Mouse (Mus musculus) cortical plate, adult 2 months (tissue): ENCODE measurements around the gene Ssbp4. TPM values are rescaled to one million over a fixed set of nuclear protein-coding genes. Genes with fewer than 3 reads are reported as not detected.

Source experiments
- H3K27ac ChIP-seq: fragments of 200-500 bp; 2 replicates; pipeline ENCODE4 v1.5.1; 2012; ENCODE audit warnings: low read length, control low read depth, inconsistent platforms; ENCODE audit not compliant: insufficient read depth
- H3K4me1 ChIP-seq: fragments of 200-500 bp; 2 replicates; pipeline ENCODE4 v1.6.1; 2011; ENCODE audit warnings: low read length; ENCODE audit not compliant: control insufficient read depth, insufficient read depth
- H3K4me3 ChIP-seq: fragments of 200-500 bp; 2 replicates; pipeline ENCODE4 v1.5.1; 2011; ENCODE audit warnings: mild to moderate bottlenecking, low read length, control low read depth; ENCODE audit not compliant: insufficient read depth
- CTCF ChIP-seq: fragments of 200-500 bp; IDR thresholded peaks from 2 replicates; pipeline ENCODE4 v1.5.1; 2011; ENCODE audit warnings: mild to moderate bottlenecking, control low read depth, low read length; ENCODE audit not compliant: insufficient read depth; ENCODE audit errors: extremely low read depth
- POLR2A ChIP-seq: fragments of 200-500 bp; IDR thresholded peaks from 2 replicates; pipeline ENCODE4 v1.6.1; 2011; ENCODE audit warnings: mild to moderate bottlenecking, low read length, control low read depth; ENCODE audit not compliant: insufficient read depth; ENCODE audit errors: extremely low read depth
- polyA plus RNA-seq: library from polyadenylated mRNA; depleted of rRNA; stranded (reverse); fragments of >200 nt; gene quantifications from 2 replicates; pipeline ENCODE4 v1.2.3, GENCODE M21; 2012

The Ssbp4 gene
- polyA plus RNA-seq, 1 experiment, result 241 TPM

- no peak overlapping the region for H3K4me3 ChIP-seq
- no peak overlapping the region for H3K27ac ChIP-seq
- no peak for TF ChIP-seq POLR2A
- TF ChIP-seq CTCF, result no peak
- H3K4me1 ChIP-seq, result no peaks in the 10 kb centered on the region
These were observed 39.4 kb upstream of the Ssbp4 start for GRCm38 (mm10) chr8:70648164-70648442.

GRCm38 (mm10) chr8:70647343-70648163 is 38.9 kb upstream of the Ssbp4 start:
- H3K4me3 ChIP-seq, result no peak overlapping the region
- H3K27ac ChIP-seq, result no peak overlapping the region
- H3K4me1 ChIP-seq, result no peaks in the 10 kb centered on the region
- TF ChIP-seq CTCF (no peak), POLR2A (no peak)

GRCm38 (mm10) chr8:70646775-70647174 is 38.1 kb upstream of the Ssbp4 start:
- no peaks in the 10 kb centered on the region for H3K4me1 ChIP-seq
- H3K27ac ChIP-seq, result no peak overlapping the region
- TF ChIP-seq POLR2A, result no peak
- no peak for TF ChIP-seq CTCF
- no peak overlapping the region for H3K4me3 ChIP-seq

GRCm38 (mm10) chr8:70646369-70646768 is 37.7 kb upstream of the Ssbp4 start:
- no peaks in the 10 kb centered on the region for H3K4me1 ChIP-seq
- no peak overlapping the region for H3K4me3 ChIP-seq
- no peak overlapping the region for H3K27ac ChIP-seq
- TF ChIP-seq POLR2A, result no peak
- TF ChIP-seq CTCF, result no peak

- H3K27ac ChIP-seq, result no peak overlapping the region
- TF ChIP-seq CTCF, result no peak
- TF ChIP-seq POLR2A, result no peak
- no peaks in the 10 kb centered on the region for H3K4me1 ChIP-seq
- no peak overlapping the region for H3K4me3 ChIP-seq
These were observed 37.0 kb upstream of the Ssbp4 start for GRCm38 (mm10) chr8:70645501-70646224.

- Histone ChIP-seq H3K4me3 (no peak overlapping the region), H3K27ac (no peak overlapping the region), H3K4me1 (no peaks in the 10 kb centered on the region)
- TF ChIP-seq CTCF (no peak), POLR2A (no peak)
These were observed 35.4 kb upstream of the Ssbp4 start for GRCm38 (mm10) chr8:70644065-70644464.

GRCm38 (mm10) chr8:70643019-70643418 is 34.3 kb upstream of the Ssbp4 start:
- no peaks in the 10 kb centered on the region for H3K4me1 ChIP-seq
- TF ChIP-seq CTCF, result no peak
- H3K4me3 ChIP-seq, result no peak overlapping the region
- H3K27ac ChIP-seq, result no peak overlapping the region

- Histone ChIP-seq H3K27ac (no peak overlapping the region), H3K4me3 (no peak overlapping the region), H3K4me1 (no peaks in the 10 kb centered on the region)
- TF ChIP-seq CTCF (no peak), POLR2A (no peak)
These were observed 30.1 kb upstream of the Ssbp4 start for GRCm38 (mm10) chr8:70638752-70639151.

GRCm38 (mm10) chr8:70636838-70637237 is 28.2 kb upstream of the Ssbp4 start:
- no peaks in the 10 kb centered on the region for H3K4me1 ChIP-seq
- TF ChIP-seq POLR2A (no peak), CTCF (no peak)
- H3K4me3 ChIP-seq, result no peak overlapping the region
- H3K27ac ChIP-seq, result no peak overlapping the region

- no peak overlapping the region for H3K4me3 ChIP-seq
- TF ChIP-seq POLR2A (no peak), CTCF (no peak)
- H3K27ac ChIP-seq, result no peak overlapping the region
- H3K4me1 ChIP-seq, result no peaks in the 10 kb centered on the region
These were observed 26.9 kb upstream of the Ssbp4 start for GRCm38 (mm10) chr8:70635527-70635926.

- Histone ChIP-seq H3K27ac (no peak overlapping the region), H3K4me1 (no peaks in the 10 kb centered on the region), H3K4me3 (no peak overlapping the region)
- TF ChIP-seq CTCF (no peak), POLR2A (no peak)
These were observed 25.4 kb upstream of the Ssbp4 start for GRCm38 (mm10) chr8:70634066-70634465.
